ENCODE assay signal across 8 mouse cellular contexts in genomic region chr12:72407146-72407545, GRCm38 (mm10). TPM values are rescaled to one million over a fixed set of nuclear protein-coding genes. Genes with fewer than 3 reads are reported as not detected.
DNase-seq lines count a peak whose midpoint lies in the region; ATAC-seq and TF ChIP-seq lines count a peak whose summit lies in the region.
"Had no signal": no experiment of that assay in that cellular context is flagged by ENCODE, and none has a peak within 500 bp of the region (broad histone marks: within the 10 kb centered on the region; RNA-seq: fewer than 3 reads in every experiment).

No protein-coding gene starts in this region.

- H3K36me3 ChIP-seq in E14TG2a.4 (ENCODE audit: insufficient read depth, low read length): no peaks in the 10 kb centered on the region
- H3K36me3 ChIP-seq in forebrain, embryonic 14.5 days (ENCODE audit: control insufficient read depth, insufficient read depth, low read length): no peaks in the 10 kb centered on the region
- H3K36me3 ChIP-seq in neural tube, embryonic 11.5 days (ENCODE audit: control insufficient read depth, insufficient read depth, low read length): no peaks in the 10 kb centered on the region

- peaks cover 28% of the 10 kb centered on the region for H3K27me3 ChIP-seq in E14TG2a.4 (ENCODE audit: insufficient read depth, low read length)
- H3K27me3 ChIP-seq in forebrain, embryonic 14.5 days (replicated peaks; ENCODE audit: control insufficient read depth, insufficient read depth, low read length): no peaks in the 10 kb centered on the region; the same call in 1 of the 2 replicates
- H3K27me3 ChIP-seq in neural tube, embryonic 11.5 days (ENCODE audit: control insufficient read depth, insufficient read depth, low read length): 0 out of 2 replicates have a peak, but pooled peaks cover 2% of the 10 kb centered on the region

- H3K9ac ChIP-seq in forebrain, embryonic 14.5 days (ENCODE audit: low read length): peak overlapping the region; percentile 79
- H3K9ac ChIP-seq in neural tube, embryonic 11.5 days (ENCODE audit: low read length): no peak overlapping the region

- peaks cover 22% of the 10 kb centered on the region for H3K4me1 ChIP-seq in E14TG2a.4 (replicated peaks; ENCODE audit: low read depth, low read length)
- peaks cover 6% of the 10 kb centered on the region for H3K4me1 ChIP-seq in forebrain, embryonic 14.5 days (ENCODE audit: control insufficient read depth, insufficient read depth, low read length)
- H3K4me1 ChIP-seq in neural tube, embryonic 11.5 days (ENCODE audit: control insufficient read depth, insufficient read depth, low read length): peaks cover 8% of the 10 kb centered on the region; the same call in 1 of the 2 replicates

- H3K4me3 ChIP-seq in E14TG2a.4 (replicated peaks; ENCODE audit: low read length): peak overlapping the region; percentile 85
- peak overlapping the region; percentile 86 for H3K4me3 ChIP-seq in forebrain, embryonic 14.5 days (ENCODE audit: low read depth, low read length)
- H3K4me3 ChIP-seq in neural tube, embryonic 11.5 days (ENCODE audit: low read depth, low read length): peak overlapping the region; percentile 79

- no peak overlapping the region for H3K27ac ChIP-seq in forebrain, embryonic 14.5 days (ENCODE audit: low read depth, low read length)
- no peak overlapping the region for H3K27ac ChIP-seq in neural tube, embryonic 11.5 days (ENCODE audit: low read depth, low read length)

- ATAC-seq in forebrain, embryonic 14.5 days: no peak
- ATAC-seq in neural tube, embryonic 11.5 days (ENCODE audit: insufficient read depth, low FRiP score, low TSS enrichment): 0 out of 2 replicates have a peak, but pooled peaks have one; percentile 24

- peak; percentile 67 for DNase-seq in brain, adult 2 months (ENCODE audit: low read depth, low spot score)
- peak; percentile 12 for DNase-seq in forebrain, embryonic 14.5 days (ENCODE audit: low spot score)
- peak; percentile 20 to 38 for DNase-seq in left cerebral cortex, postnatal 10 days (ENCODE audit: extremely low spot score in 1 of 2, low spot score in 2 of 2)
- no peak for DNase-seq in neural tube, embryonic 11.5 days (ENCODE audit: low spot score)
- no peak for DNase-seq in MN1 (ENCODE audit: low spot score)
- DNase-seq in ovary, adult 18-20 months (ENCODE audit: low spot score): no peak

- peak overlapping the region; percentile 69 for H3K4me2 ChIP-seq in forebrain, embryonic 14.5 days (ENCODE audit: low read length)
- peak overlapping the region; percentile 93 for H3K4me2 ChIP-seq in neural tube, embryonic 11.5 days (ENCODE audit: low read depth)

- no peaks in the 10 kb centered on the region for H3K9me3 ChIP-seq in E14TG2a.4 (ENCODE audit: low read length)
- H3K9me3 ChIP-seq in forebrain, embryonic 14.5 days (replicated peaks; ENCODE audit: control insufficient read depth, low read length): no peaks in the 10 kb centered on the region
- no peaks in the 10 kb centered on the region for H3K9me3 ChIP-seq in neural tube, embryonic 11.5 days (ENCODE audit: control insufficient read depth, low read length)

- WGBS in forebrain, embryonic 14.5 days: 8% methylated on average over 11 of the region's 11 CpGs
- WGBS in neural tube, embryonic 11.5 days: 9% methylated on average over 11 of the region's 11 CpGs

- TF ChIP-seq CTCF in E14TG2a.4 (conservative IDR thresholded peaks at IDR 0.05; ENCODE audit: low read length): no peak

- intact Hi-C loops in left cerebral cortex, postnatal 10 days (cut with DNase I): loop anchor here (5.0 kb wide), 3 partner anchors 100 to 170 kb away; no protein-coding TSS in a partner anchor

RNA-seq across cellular contexts. Expression of gene Rtn1, which starts 1.7 kb away (rescaled TPM):
- 1,321 and 1,816 TPM in 2 replicates for polyA plus RNA-seq in forebrain, embryonic 14.5 days (2014; fragmentation: Nextera tagmentation; extraction: Ambion mirVana)
- total RNA-seq in left cerebral cortex, postnatal 10 days (2021): 1,000 to 10,000 TPM; 1,828 to 1,865 TPM
- polyA plus RNA-seq in neural tube, embryonic 11.5 days (2014; fragmentation: Nextera tagmentation; extraction: Ambion mirVana): 446 and 504 TPM in 2 replicates

RNA-seq across cellular contexts. Expression of gene Lrrc9, which starts 34.5 kb away (rescaled TPM):
- 2.0 and 2.1 TPM in 2 replicates for polyA plus RNA-seq in forebrain, embryonic 14.5 days (2014; fragmentation: Nextera tagmentation; extraction: Ambion mirVana)
- 1 to 10 TPM; 1.9 to 2.4 TPM for total RNA-seq in left cerebral cortex, postnatal 10 days (2021)
- 2.7 TPM in 2 replicates for polyA plus RNA-seq in neural tube, embryonic 11.5 days (2014; fragmentation: Nextera tagmentation; extraction: Ambion mirVana)
- polyA plus RNA-seq: liver, adult 2 months had no signal

Comparison
In these comparisons a context has a peak if more than half of its experiments do, and no peak if none do; other contexts are left out.
1. DNase-seq: peak in brain, adult 2 months (single experiment), forebrain, embryonic 14.5 days (single experiment) and left cerebral cortex, postnatal 10 days (2 of 2); none in neural tube, embryonic 11.5 days (single experiment), MN1 (single experiment) and ovary, adult 18-20 months (single experiment).
2. Peak in every context shown above with its lines, with median percentiles within 50 percentile points of each other: H3K4me3 ChIP-seq.